Mouse (Mus musculus): ENCODE results near the gene Cpm.

Cpm gene

DNA sequence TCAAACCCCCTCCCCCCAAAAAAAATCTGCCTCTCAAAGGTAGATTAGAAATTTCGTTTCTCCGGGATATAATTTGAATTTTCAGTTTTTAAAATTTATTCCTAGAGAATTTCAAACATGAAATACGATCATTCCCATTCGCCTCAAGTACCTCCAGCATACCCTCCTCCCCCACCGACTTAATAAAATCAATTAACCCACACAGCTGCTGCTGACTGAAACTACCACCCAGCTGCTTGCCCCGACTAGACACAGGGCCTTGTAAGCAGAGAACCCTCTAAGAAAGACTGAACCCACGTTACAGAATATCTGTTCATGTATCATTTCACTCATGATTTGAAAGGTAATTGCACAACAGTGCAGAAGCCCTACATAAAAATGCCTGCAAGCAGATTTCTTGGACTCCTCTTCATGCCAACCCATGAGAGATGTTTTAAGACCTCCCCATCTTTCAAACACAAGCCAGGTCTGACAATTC, 16.2 kb downstream of the Cpm start:
- peak; percentile 92 for DNase-seq (ENCODE audit: low read depth, low spot score)

DNA sequence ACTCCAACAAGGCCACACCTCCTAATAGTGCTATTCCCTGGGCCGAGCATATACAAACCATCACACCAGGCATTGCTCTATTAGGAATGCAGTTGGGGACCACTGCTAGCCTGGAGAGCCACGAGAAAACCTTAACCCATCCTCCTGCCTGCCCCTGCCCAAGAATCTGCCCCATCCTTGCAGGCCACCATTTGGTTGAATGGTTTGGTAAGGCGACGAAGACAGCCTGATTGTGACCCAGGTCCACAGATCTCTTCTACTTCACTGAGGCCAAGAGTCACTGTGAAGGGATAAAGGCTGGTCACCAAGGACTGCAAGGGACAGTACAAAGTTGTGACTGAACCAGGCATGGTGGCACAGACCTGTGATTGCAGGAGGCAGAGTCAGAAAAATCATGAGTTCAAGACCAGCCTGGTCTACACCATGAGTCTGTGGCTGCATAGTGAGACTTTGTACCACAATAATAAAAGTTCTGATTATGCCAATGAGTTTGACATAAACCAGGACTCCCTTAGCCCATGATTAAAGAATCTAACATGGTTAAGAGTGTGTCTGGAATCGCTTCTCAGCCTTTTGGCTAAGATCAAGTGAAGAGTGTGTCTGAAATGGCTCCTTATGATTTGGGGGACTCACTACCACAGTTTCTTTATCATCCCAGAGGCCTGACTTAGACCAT, 17.3 kb downstream of the Cpm start:
- DNase-seq (ENCODE audit: low read depth, low spot score): peak; percentile 91

DNA sequence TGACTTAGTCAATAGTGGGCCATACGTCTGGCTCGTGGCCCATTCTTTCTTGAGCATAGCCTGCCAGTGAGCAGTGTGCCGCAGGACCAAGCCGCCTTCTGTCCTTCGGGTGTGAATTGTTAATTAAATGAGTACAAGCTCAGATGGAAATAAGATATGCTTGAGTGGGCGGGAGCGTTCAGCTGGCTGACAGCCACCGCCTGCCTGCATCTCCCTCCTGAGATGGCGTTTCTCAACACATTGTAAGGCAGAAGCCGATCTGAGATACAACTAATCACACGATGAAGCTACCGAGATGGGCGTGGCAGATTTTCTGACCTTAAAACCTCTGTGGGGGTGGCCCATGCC, 17.8 kb downstream of the Cpm start:
- peak; percentile 93 for DNase-seq (ENCODE audit: low read depth, low spot score)

DNA sequence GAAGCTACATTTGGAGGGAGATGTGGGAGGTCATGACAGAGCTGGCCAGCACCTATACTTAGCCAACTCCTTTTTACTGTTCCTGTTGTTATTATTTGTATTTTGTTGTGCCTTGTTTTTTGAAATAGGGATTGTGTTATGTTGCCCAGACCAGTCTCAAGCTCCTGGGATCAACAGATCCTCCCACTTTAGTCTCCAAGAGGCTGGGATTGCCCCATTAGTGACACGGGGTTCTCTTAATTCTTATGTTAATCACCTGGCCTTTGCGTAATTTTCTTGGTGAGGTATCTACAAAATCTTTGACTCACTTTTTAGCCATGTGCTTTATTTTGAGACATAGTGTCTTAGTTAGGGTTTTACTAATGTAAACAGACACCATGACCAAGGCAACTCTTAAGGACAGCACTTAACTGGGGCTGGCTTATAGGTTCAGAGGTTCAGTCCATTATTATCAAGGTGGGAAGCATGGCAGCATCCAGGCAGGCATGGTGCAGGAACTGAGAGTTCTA, 18.7 kb downstream of the Cpm start:
- peak; percentile 93 for DNase-seq (ENCODE audit: low read depth, low spot score)

DNA sequence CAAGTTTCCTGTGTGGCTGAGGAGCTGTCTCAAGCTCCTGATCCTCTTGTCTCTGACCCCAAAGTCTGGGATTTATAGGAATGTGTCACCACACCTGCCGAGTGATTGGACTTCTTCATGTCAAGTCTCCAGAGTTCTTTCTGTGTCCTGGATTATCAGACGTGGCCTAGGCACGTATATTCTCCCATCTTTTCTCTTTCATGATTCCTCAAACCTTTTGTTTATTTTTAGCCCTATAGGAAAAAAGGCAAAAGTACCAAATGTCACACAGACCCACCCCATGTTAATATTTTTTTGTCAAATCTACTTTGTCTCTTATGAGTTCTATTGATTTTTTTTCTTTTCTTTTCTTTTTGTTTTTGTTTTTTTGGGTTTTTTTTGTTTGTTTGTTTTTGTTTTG, 19.3 kb downstream of the Cpm start:
- DNase-seq (ENCODE audit: low read depth, low spot score): peak; percentile 92

DNA sequence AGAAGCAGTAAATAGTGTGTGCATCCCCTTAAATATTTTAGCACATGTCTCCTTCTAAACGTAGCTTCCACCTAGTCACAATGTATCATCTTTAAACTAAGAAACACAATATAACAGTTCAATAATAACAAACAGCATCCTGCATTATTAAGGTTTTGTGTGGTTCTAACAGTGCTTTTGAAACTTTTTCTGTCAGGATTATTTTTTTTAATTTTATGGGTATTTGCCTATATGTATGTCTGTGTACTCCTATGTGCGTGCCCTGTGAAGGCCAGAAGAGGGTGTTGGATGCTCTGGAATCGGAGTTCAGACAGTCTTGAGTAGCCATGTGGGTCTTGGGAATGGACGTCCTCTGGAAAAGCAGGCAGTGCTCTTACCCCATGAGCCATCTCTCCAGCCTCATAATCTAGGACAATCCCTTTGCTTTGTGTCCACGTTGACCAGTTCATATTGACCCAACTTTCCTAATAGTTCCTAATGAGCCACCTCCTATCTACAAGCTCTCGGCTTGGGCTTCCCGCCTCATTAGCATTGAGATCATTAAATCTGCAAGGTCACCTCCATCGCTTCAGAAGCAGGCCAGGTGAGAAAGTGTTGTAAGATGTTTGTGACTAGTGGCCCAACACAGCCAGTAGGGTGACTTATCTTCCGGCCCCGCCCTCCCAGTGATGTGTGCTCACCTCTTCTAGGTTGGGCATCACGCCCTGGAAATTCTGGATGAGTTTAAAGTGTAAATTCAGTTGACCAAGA, 20.2 kb downstream of the Cpm start:
- peak; percentile 91 for DNase-seq (ENCODE audit: low read depth, low spot score)

DNA sequence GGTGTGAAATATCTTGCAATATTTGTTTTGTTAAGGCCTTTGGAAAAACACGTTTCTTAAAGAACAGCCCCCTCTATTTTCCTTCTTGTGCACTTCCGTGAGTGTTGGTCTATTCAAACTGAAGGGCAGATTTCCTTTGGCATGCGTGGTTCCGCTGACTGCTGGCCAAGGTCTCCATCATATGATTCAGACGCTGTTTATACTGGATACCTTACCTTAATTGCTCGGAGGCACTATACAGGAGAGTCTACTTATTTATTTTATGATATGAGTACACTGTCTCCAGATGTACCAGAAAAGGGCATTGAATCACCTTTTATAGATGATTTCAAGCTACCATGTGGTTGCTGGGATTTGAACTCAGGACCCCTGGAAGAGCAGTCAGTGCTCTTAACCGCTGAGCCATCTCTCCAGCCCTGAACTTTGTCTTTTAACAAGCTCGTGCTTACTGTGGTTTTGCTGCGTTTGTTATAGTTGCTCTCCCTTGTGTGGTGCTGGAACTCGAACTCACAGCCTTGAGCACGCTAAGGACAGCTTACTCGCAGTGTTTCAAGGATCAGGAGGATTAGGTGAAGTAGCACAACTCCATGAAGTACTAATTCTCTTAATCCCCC, 20.8 kb downstream of the Cpm start:
- peak; percentile 90 for DNase-seq (ENCODE audit: low read depth, low spot score)

DNA sequence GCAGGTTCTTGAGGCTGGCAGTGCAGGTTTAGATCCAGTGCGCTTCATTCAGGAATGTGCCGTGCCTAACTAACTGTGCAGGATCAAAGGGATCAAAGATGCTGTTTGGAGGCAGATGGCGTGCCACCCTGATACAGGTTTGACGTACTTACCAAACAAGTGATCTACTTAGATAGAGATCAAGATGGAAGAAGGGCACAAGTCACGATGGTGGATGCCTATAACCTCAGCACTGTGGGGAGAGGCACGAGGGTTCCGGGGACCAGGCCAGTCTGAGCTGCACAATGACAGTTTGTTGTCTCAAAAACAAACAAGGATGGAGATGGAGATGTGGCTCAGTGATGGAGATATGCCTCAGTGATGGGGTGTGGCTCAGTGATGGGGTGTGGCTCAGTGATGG, 21.4 kb downstream of the Cpm start:
- no peak for DNase-seq (ENCODE audit: low read depth, low spot score)

DNA sequence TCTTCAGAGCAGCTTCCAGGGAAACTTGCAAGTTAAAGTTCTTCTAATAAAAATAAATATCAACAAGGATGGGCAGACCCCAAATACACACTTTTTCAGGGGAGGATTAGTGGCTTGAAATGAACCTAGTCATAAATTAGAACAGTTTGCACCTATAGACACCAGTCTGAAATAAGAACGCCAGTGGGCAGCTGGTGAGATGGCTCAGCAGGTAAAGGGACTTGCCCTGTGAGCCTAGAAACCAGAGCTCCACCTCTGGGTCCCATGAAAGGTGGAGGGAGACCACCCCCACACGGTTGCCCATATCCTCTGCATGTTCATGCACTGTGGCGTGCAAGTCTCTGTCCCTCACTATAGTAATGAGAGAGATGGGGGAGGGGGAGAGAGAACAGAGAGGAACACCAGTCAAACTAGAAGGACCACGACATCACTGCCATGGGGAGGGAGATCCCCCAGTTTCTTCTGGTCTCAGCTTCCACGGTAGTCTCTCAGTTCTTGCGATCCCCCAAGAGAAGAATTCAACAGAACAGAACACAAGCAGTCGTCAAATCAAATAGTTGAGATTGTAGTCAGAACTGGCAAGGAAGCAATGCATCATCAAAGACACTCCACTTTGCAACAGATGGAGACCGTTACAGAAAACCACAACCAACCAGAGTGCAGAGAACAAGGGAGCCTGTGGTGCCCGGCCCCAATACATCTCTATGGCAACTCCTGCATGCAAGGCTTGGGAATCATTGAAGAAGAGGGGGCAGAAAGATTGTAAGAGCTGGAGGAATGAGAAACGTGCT, 22.5 kb downstream of the Cpm start:
- no peak for DNase-seq (ENCODE audit: low read depth, low spot score)

DNA sequence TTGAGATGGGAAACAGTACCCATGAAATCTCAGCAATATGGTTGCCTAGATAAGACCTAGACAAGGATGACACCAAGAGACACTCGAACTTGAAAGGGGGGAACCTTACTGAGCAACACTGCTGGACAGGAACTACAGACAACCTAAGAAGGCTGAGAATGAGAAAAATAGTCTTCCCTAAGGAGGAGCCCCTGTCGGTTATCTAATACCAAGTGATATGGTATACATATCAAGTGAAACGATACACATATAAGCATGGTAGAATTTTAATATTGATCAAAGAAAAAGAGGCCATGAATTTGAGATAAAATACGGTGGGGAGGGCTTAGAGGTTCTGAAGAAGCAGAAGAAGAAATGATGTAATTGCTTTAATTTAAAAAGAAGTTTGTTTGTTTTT, 23.1 kb downstream of the Cpm start:
- no peak for DNase-seq (ENCODE audit: low read depth, low spot score)

DNA sequence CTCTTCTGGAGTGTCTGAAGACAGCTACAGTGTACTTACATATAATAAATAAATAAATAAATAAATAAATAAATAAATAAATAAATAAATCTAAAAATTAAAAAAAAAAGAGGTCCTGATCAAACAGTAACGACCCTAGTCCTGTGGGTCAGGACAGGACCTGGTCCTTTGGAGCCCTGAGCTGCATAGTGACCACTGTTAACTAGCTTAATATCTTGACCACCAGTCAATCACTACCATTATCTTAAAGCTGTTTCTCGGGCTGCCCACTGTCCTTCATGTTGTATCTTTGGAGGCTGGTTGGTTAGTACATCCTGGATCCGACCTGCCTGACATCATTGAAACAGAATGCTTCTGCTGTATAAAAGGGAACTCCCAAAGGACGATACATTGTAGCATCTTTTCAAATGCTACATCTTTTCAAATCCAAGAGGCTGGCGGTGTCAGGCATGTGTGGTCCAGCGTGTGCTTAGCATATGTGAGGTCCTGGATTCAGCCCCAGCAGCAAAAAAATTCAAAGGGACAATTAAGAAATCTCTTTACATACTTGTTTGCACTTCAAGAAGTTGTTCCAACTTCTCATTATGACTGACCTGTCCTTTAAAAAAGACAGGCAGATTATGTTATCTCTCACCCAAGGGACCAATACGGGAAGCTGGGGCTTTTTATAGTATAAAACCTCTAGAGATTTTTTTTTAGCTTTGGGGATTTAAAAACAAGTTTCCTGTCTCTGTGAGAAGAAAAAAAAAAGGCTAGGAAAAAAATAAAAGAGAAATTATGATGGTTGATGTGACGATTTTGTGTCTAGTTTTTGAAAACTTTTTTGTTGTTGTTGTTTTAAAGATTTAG, 23.9 kb downstream of the Cpm start:
- peak; percentile 91 for DNase-seq (ENCODE audit: low read depth, low spot score)

DNA sequence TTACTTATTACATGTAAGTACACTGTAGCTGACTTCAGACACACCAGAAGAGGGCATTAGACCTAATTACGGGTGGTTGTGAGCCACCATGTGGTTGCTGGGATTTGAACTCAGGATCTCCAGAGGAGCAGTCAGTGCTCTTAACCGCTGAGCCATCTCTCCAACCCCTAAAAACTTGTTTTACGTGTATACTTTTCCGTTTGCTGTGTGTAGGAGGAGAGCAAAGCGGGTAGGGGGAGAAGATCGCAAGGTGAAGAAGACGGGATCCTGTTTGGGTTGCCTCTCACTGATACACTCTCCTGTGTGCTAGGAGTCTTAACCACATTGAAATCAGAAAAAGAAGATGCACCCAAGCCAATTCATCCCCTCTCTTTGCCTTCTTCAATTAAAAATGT, 24.5 kb downstream of the Cpm start:
- peak; percentile 91 for DNase-seq (ENCODE audit: low read depth, low spot score)

DNA sequence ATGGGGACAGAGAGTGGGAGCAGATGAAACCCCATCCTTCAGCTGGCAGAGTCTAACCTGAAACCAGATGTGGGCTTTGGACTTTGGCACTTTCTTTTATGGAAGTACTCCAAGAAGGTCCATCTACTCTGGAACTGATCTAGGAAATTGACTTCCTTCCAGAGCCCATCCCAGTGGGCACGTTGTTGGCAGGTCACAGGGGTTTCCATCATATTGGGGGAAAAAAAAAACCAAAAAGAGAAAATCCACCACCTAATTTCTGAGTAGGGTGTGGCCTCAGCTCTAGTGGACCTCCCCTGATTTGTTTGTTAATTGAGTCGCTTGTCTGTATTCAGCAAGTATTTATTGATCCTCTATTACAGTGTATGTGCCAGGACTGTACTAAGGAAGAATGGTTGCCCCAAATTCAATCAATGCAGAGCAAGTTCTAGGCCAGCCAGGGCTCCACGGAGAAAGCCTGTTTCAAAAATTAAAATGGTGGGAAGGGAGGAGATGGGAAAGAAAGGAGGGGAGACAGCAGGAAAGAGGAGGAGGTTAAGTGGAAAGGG, 25.4 kb downstream of the Cpm start:
- DNase-seq (ENCODE audit: low read depth, low spot score): peak; percentile 91

DNA sequence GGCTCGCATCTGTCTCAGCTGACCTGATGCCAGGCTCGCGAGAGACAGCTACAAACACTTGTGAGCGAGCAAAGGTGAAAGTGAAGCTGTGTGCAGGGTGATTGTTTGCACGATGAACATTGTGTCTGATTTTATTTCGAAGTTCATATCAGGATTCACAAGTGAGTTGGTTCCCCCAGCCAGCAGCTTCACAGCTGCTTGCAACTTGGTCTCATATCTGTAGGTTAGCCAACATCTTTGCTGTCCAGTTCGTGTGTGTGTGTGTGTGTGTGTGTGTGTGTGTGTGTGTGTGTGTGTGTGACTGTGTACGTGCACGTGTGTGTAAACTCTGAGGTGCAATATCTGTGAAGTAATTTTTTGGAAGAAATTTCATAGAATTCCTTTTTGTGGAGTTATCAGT, 26.2 kb downstream of the Cpm start:
- DNase-seq (ENCODE audit: low read depth, low spot score): peak; percentile 92

DNA sequence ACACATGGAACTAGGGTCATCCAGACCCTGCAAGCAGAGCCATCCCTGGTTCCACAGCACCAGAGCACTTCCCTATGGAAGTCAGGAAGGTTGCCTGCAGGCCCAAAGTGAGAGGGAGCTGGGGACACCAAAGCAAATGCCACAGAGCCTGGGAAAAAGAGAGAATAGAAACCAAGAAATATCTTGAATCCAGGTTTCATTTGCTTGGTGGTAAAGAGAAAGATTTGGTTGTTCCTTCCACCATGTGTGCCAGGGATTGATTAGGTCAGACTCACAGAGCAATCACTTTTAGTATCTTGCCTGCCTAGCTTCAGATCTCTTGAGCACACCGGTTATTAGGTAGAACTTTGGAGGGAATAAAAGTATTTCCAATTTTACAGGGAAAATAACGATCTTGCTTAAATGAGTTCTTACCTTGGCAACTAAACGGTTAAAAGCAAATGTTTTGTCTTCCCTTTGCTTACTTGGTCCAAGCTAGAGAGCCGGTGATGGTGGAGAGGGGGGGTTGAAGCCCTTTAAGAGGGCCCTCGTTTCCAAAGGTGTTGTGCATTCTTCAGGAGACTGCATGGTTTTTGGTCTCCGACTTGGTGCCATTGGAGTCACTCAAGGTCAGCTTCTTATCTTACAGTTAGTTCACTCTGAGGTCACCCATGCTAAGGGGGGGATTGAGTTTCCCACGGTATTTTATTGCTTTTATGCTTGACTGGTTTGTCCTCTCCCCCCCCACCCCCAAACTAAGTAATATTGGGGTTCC, 26.8 kb downstream of the Cpm start:
- DNase-seq (ENCODE audit: low read depth, low spot score): peak; percentile 92

DNA sequence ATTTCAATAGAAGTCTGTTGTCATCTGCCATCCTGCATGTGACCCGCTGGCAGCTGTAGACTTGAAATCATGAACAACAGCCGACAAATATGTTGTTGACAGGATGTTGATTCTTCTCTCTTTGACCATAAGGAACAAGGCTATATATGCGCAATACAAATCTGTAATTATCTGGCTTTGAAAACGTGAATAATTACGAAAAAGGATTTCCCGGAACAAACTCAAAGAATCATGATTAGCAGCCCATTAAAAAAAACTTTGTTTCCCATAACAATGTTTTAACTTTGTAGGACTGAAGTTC, 27.3 kb downstream of the Cpm start:
- DNase-seq (ENCODE audit: low read depth, low spot score): no peak

DNA sequence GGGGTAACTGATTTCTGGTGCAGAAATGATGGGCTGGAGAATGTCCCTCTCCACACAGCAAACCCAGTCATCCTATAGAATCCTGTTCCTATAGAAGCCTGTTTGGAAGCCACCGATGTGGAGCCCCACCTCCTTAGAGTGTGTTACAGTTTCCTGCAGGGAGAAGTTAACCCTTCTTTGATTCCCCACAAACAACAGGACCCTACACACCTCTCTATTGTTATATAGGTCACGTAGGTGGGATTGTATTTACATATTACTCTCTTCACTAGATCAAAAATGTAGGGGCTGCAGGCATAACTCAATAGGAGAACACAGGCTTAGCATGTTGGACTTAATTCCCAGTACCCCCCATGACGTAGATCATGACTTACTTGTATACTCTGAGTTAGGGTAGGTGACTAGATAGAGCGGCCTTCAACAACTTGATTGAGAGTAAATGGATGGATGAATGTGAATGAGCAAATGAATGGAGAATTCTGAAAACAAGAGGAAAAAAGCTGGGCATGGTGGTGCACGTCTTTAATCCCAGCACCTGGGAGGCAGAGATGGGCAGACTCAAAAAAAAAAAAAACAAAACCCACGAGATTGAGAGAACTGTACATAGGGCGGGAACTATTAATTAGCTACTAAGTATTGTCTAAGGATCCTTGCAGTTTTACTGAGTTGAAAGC, 27.8 kb downstream of the Cpm start:
- peak; percentile 92 for DNase-seq (ENCODE audit: low read depth, low spot score)

DNA sequence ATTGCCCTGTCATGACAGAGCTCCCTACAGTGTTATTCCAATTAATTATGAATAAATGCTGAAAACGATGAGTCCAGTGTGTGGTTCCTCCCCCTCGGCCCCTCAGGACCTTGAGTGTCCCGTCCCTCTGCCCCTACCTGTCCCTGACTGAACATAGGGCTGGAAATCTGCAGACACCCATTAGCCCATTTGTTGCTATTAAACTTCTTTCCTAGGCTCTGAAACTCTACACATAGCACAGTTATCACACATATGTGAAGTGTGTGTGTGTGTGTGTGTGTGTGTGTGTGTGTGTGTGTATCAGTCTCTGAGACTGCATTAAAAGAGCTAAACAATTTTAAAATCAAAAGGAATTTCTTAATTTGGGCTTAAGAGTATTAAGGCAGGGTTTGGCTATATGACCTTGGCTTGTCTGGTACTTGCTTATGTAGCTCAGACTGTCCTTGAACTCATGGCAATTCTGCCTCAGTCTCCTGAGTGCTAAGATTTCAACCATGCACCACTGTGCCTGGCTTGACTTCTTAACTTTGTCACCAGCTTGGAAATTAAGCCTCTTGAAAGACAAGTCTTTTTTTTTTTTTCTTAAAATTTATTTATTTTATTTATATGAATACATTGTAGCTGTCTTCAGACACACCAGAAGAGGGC, 28.5 kb downstream of the Cpm start:
- DNase-seq (ENCODE audit: low read depth, low spot score): peak; percentile 92
